Mouse (Mus musculus) frontal cortex, adult (tissue): Measurements from ENCODE around the gene Emp3.

Source experiments
- ATAC-seq: cut with Nextera tagmentation; 2 replicates; pipeline ENCODE4 v1.9.2; 2017; ENCODE audit warnings: mild to moderate bottlenecking, moderate library complexity, mixed read lengths; ENCODE audit not compliant: low TSS enrichment

Emp3 gene

GRCm38 (mm10) chr7:45870282-45871058 lies 50.7 kb downstream of the Emp3 start:
- ATAC-seq, result no peak

- ATAC-seq, result no peak
These were observed 51.4 kb downstream of the Emp3 start for GRCm38 (mm10) chr7:45869787-45870186.

- no peak for ATAC-seq
These were observed 52.0 kb downstream of the Emp3 start for GRCm38 (mm10) chr7:45869107-45869670.
